Mouse (Mus musculus): ENCODE results near the gene Olfr1396. TPM values are rescaled to one million over a fixed set of nuclear protein-coding genes. Genes with fewer than 3 reads are reported as not detected.

Gene Olfr1396
- polyA plus RNA-seq (2016; fragmentation: Nextera tagmentation; extraction: Ambion mirVana): not detected in 2 replicates

- no peaks in the 10 kb centered on the region for H3K4me1 ChIP-seq
- H3K36me3 ChIP-seq: no peaks in the 10 kb centered on the region
- no peak for DNase-seq (ENCODE audit: low spot score)
- no peaks in the 10 kb centered on the region for H3K27me3 ChIP-seq (ENCODE audit: low read depth, poor library complexity, severe bottlenecking)
- H3K27ac ChIP-seq: no peak within 1 kb of the TSS
- H3K9me3 ChIP-seq (replicated peaks): no peaks in the 10 kb centered on the region
- no peak within 1 kb of the TSS for H3K4me3 ChIP-seq
Observed at GRCm38 (mm10) chr11:49114774-49115173, at the start of gene Olfr1396. TSS of gene Olfr1396 (minus strand) at chr11:49114874.

DNA sequence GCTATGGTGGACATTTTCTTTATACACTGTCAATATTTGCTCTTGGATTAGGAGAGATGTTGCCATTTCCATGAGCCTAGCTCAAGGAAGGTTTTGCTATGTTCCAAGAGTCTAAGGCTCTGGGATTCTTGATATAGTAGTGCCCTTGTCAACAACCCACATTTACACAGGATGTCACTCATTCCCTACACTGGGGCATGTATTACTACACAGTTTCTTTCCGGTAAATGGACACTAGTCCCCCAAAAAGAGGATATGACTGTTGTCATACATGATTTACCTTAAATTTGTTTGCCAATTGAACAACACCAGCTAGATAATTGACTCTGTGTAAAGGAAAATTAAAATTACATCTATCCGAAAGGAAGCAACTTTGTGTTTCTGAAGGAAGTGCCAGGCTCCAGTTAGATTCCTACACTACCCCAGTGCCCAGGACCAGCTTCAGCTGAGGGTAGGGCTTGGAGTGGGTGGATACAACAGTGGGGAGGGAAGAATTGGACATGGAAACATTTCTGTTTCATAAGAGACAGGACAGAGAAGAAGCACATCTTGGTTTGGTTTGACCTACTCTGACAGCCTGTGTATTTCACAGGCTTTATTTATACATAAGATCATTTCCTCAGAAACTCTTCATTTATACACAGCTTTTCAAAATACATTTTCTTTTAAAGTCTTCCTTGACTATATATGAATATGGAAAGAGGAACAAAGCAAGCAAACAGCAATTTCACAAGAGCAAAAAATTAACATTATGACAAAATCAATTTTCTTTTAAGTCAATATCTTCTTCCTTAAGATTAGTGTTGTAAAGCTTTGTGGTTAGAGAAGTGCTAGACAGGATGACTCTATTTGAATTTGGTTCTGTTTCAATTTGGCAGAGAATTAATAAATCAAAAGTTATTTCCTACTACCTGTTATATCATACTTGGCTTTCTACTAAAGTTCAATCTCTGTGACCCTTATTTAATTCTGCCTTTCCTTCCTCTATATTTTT is 42.4 kb upstream of the Olfr1396 start:
- Histone ChIP-seq H3K4me1 (no peaks in the 10 kb centered on the region), H3K27ac (no peak overlapping the region), H3K4me3 (no peak overlapping the region), H3K9me3 (replicated peaks) (no peaks in the 10 kb centered on the region), H3K36me3 (no peaks in the 10 kb centered on the region), H3K27me3 (ENCODE audit: low read depth, poor library complexity, severe bottlenecking) (no peaks in the 10 kb centered on the region)
- WGBS: 87% methylated on average over 2 of the region's 2 CpGs
- DNase-seq (ENCODE audit: low spot score): no peak

DNA sequence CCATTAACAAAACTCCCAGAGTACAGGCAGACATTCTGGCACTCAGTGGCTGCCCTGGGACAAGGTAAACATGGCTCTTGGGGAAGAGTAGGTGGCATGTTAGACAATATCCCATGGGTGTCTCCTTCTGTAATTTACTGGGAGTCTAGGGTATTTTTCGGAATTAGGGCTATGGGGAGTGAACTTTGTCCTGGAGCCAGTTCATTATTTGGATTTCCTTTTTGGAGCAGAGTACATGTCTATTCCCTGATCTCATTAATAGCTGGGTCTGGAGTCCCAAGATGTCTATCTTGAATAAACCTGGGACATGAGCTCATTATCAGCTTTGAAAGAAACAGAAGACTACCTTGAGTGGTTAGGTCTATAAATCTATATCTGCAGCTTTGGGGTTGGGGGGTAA is 39.4 kb upstream of the Olfr1396 start, which contains the start of gene Olfr1394:
Olfr1394 (plus strand) TSS at position 301 of the 400 bp plus-strand sequence.
- no peaks in the 10 kb centered on the region for H3K9me3 ChIP-seq (replicated peaks)
- H3K36me3 ChIP-seq: no peaks in the 10 kb centered on the region
- no peak for DNase-seq (ENCODE audit: low spot score)
- H3K27ac ChIP-seq: no peak within 1 kb of the TSS
- WGBS: 92% methylated on average over 1 of the region's 1 CpGs
- no peaks in the 10 kb centered on the region for H3K27me3 ChIP-seq (ENCODE audit: low read depth, poor library complexity, severe bottlenecking)
- no peak within 1 kb of the TSS for H3K4me3 ChIP-seq
- H3K4me1 ChIP-seq: no peaks in the 10 kb centered on the region

- Histone ChIP-seq H3K36me3 (no peaks in the 10 kb centered on the region), H3K27me3 (ENCODE audit: low read depth, poor library complexity, severe bottlenecking) (no peaks in the 10 kb centered on the region), H3K9me3 (replicated peaks) (no peaks in the 10 kb centered on the region), H3K4me1 (no peaks in the 10 kb centered on the region), H3K4me3 (no peak within 1 kb of the TSS), H3K27ac (no peak within 1 kb of the TSS)
- DNase-seq (ENCODE audit: low spot score): no peak
- WGBS: 94% methylated on average over 6 of the region's 6 CpGs
Observed at GRCm38 (mm10) chr11:49141974-49142373, 27.3 kb upstream of the Olfr1396 start, which contains the start of gene Olfr1395. TSS of gene Olfr1395 (plus strand) at chr11:49142274.

DNA sequence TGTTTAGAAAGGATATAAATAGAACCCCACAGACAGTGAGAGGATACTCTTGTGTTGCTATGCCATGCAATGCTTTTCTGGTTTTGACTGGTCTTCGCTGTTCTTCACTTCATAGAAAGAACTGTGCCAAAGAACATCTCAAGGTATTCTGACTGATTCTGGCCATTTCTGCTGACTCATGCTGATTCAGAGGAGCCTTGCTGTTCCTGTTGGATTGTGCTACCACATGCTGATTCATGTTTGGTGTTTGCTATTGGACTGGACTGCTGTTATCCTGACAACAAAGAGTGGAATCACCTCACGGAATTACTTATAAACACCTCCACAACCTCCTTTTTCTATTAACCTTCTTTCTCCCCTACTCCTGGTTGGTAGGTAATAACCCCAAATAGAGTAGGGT is 9.5 kb upstream of the Olfr1396 start:
- no peaks in the 10 kb centered on the region for H3K9me3 ChIP-seq (replicated peaks)
- no peaks in the 10 kb centered on the region for H3K4me1 ChIP-seq
- no peaks in the 10 kb centered on the region for H3K36me3 ChIP-seq
- no peaks in the 10 kb centered on the region for H3K27me3 ChIP-seq (ENCODE audit: low read depth, poor library complexity, severe bottlenecking)
- no peak overlapping the region for H3K27ac ChIP-seq
- no peak overlapping the region for H3K4me3 ChIP-seq
- 88% methylated on average over 2 of the region's 2 CpGs for WGBS
- DNase-seq (ENCODE audit: low spot score): no peak

DNA sequence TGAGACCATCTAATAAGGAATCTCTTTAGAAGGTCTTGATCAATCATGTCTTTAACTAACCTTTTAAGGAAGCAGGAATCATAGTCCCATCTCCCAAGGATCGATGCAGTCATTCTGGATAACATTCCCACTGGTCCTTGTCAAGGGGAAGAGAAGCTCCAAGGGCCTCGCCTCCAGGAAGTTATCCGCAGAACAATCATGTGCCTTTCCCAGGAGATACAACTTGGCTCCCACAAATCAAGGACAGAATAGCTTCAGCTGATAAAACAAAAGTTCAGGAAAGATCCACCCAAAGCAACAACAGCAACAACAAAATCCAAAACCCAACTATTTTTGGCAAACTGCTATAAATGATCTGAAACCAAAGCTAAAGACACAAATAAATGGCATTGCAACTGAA is 5.0 kb upstream of the Olfr1396 start:
- Histone ChIP-seq H3K27me3 (ENCODE audit: low read depth, poor library complexity, severe bottlenecking) (no peaks in the 10 kb centered on the region), H3K4me3 (no peak overlapping the region), H3K27ac (no peak overlapping the region), H3K4me1 (no peaks in the 10 kb centered on the region), H3K36me3 (no peaks in the 10 kb centered on the region), H3K9me3 (replicated peaks) (no peaks in the 10 kb centered on the region)
- no peak for DNase-seq (ENCODE audit: low spot score)
- 83% methylated on average over 3 of the region's 3 CpGs for WGBS

- no peaks in the 10 kb centered on the region for H3K36me3 ChIP-seq
- no peaks in the 10 kb centered on the region for H3K9me3 ChIP-seq (replicated peaks)
- H3K4me3 ChIP-seq: no peak overlapping the region
- H3K27me3 ChIP-seq (ENCODE audit: low read depth, poor library complexity, severe bottlenecking): no peaks in the 10 kb centered on the region
- H3K27ac ChIP-seq: no peak overlapping the region
- WGBS: 86% methylated on average over 2 of the region's 2 CpGs
- no peak for DNase-seq (ENCODE audit: low spot score)
- H3K4me1 ChIP-seq: no peaks in the 10 kb centered on the region
Observed at GRCm38 (mm10) chr11:49114158-49114557, 516 bp downstream of the Olfr1396 start.

DNA sequence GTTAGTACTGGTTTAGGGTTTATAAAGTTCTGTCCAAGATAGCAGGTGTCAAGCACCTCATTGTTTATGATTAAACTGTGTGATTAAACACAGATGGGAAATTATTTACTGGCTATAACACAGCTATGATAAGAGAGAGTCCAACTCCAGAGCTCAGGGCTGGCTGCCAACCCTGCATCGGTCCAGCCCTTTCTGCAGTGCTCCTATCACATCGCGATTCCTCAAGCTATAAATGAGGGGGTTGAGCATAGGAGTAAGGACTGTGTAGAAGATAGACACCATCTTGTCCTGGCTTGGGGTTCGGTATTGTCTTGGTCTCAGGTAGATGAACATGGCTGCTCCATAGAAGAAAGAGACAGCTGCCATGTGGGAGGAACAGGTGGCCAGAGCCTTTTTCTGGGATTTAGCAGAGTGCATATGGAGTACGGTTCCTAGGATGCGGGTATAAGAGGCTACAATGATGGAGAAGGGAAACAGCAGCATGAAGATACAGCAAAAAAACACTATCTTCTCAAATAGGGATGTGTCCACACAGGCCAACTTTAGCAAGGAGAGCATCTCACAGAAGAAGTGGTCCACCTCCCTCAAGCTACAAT is 2.0 kb downstream of the Olfr1396 start:
- Histone ChIP-seq H3K27ac (no peak overlapping the region), H3K36me3 (no peaks in the 10 kb centered on the region), H3K27me3 (ENCODE audit: low read depth, poor library complexity, severe bottlenecking) (no peaks in the 10 kb centered on the region), H3K4me1 (no peaks in the 10 kb centered on the region), H3K4me3 (no peak overlapping the region), H3K9me3 (replicated peaks) (no peaks in the 10 kb centered on the region)
- DNase-seq (ENCODE audit: low spot score): no peak
- 90% methylated on average over 6 of the region's 6 CpGs for WGBS

DNA sequence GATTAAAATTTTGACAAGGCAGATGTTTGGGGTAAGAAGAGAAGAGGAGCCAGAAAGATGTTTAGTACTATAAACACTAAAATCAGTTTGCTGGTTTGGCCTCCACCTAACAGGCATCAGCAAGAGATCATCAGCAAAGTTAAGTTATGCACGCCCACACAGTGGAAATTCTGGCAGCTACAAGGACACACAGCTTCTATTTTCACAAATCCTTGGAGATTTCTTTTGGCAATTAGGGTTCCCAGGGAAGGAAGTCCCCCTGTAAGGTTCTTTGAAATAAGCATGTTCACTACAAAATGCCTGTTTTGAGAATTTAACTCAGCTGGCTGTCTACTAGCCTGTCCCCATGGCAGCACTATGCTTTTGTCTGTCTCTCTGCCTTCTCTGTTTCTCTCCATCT is 3.7 kb downstream of the Olfr1396 start:
- 73% methylated on average over 1 of the region's 1 CpGs for WGBS
- Histone ChIP-seq H3K27ac (no peak overlapping the region), H3K9me3 (replicated peaks) (no peaks in the 10 kb centered on the region), H3K4me3 (no peak overlapping the region), H3K4me1 (no peaks in the 10 kb centered on the region), H3K27me3 (ENCODE audit: low read depth, poor library complexity, severe bottlenecking) (no peaks in the 10 kb centered on the region), H3K36me3 (no peaks in the 10 kb centered on the region)
- DNase-seq (ENCODE audit: low spot score): no peak

GRCm38 (mm10) chr11:49108833-49109232 is 5.8 kb downstream of the Olfr1396 start:
- H3K36me3 ChIP-seq: no peaks in the 10 kb centered on the region
- 33% methylated on average over 1 of the region's 1 CpGs for WGBS
- no peak for DNase-seq (ENCODE audit: low spot score)

GRCm38 (mm10) chr11:49107650-49108537 is 6.8 kb downstream of the Olfr1396 start:
- no peak overlapping the region for H3K27ac ChIP-seq
- DNase-seq (ENCODE audit: low spot score): no peak
- no peaks in the 10 kb centered on the region for H3K9me3 ChIP-seq (replicated peaks)
- WGBS: 61% methylated on average over 10 of the region's 10 CpGs
- no peaks in the 10 kb centered on the region for H3K36me3 ChIP-seq
- no peak overlapping the region for H3K4me3 ChIP-seq
- no peaks in the 10 kb centered on the region for H3K27me3 ChIP-seq (ENCODE audit: low read depth, poor library complexity, severe bottlenecking)
- peaks cover 8% of the 10 kb centered on the region; the same call in 1 of the 2 replicates for H3K4me1 ChIP-seq

More at GRCm38 (mm10) chr11:49108833-49109232, 5.8 kb downstream of the Olfr1396 start:
- H3K4me3 ChIP-seq: no peak overlapping the region
- H3K27ac ChIP-seq: no peak overlapping the region
- no peaks in the 10 kb centered on the region for H3K9me3 ChIP-seq (replicated peaks)
- H3K4me1 ChIP-seq: peaks cover 4% of the 10 kb centered on the region; the same call in 1 of the 2 replicates
- no peaks in the 10 kb centered on the region for H3K27me3 ChIP-seq (ENCODE audit: low read depth, poor library complexity, severe bottlenecking)

DNA sequence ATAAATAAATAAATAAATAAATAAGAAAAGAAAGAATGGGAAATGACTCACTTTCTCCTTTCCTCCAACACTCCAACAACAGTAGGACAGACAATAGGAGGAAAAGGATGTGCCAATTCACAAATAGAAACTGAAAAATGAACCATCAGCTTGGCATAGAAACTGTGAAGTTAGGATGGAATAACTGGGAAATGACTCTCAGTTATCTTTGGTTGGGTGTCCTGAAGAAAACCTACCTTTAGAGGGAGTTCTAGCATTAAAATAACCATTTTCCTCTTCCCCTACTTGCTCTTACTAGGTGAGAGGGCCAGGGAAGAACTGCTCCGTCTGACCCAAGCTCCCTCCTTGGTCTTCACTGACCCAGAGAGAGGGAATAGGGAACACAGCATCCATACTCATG is 8.9 kb downstream of the Olfr1396 start:
- H3K4me1 ChIP-seq: peaks cover 9% of the 10 kb centered on the region; the same call in 1 of the 2 replicates
- no peaks in the 10 kb centered on the region for H3K36me3 ChIP-seq
- no peaks in the 10 kb centered on the region for H3K9me3 ChIP-seq (replicated peaks)
- no peak overlapping the region for H3K27ac ChIP-seq
- H3K4me3 ChIP-seq: no peak overlapping the region
- DNase-seq (ENCODE audit: low spot score): no peak
- no peaks in the 10 kb centered on the region for H3K27me3 ChIP-seq (ENCODE audit: low read depth, poor library complexity, severe bottlenecking)
- WGBS: 55% methylated on average over 1 of the region's 1 CpGs
